Mouse (Mus musculus) common myeloid progenitor, adult 5-6 weeks (primary cell): ENCODE data around the gene Naa35. TPM values are rescaled to one million over a fixed set of nuclear protein-coding genes. Genes with fewer than 3 reads are reported as not detected.
"Not testable (repeated sequence)": the region's sequence is repeated elsewhere in the genome, so short reads cannot be mapped to it uniquely, and the experiment has no call there.

Source experiments
- ATAC-seq: replicated peaks from 2 replicates; pipeline ENCODE4 v1.8.0; 2016; ENCODE audit warnings: low read depth, mild to moderate bottlenecking, moderate TSS enrichment, inconsistent platforms; ENCODE audit not compliant: poor library complexity, severe bottlenecking
- total RNA-seq: library from RNA; stranded (forward); fragments of 200-1000, 187-1606 nt; gene quantifications from 2 replicates; pipeline ENCODE4 v1.2.3, GENCODE M21; 2017

Gene Naa35
- total RNA-seq, 1 experiment from 2014 or later = 68.3 TPM

GRCm38 (mm10) chr13:59571107-59571506 lies 14.0 kb upstream of the Naa35 start:
- ATAC-seq = no peak

- no peak for ATAC-seq
Measured at GRCm38 (mm10) chr13:59572549-59572948, 12.5 kb upstream of the Naa35 start.

GRCm38 (mm10) chr13:59580954-59581353 lies 4.1 kb upstream of the Naa35 start:
- no peak for ATAC-seq

GRCm38 (mm10) chr13:59584481-59584880 lies 578 bp upstream of the Naa35 start:
- 0 out of 2 replicates have a peak, but pooled peaks have one; percentile 12 for ATAC-seq

- ATAC-seq = no peak
Measured at GRCm38 (mm10) chr13:59585648-59586005, 568 bp downstream of the Naa35 start.

- no peak for ATAC-seq
Measured at GRCm38 (mm10) chr13:59587201-59587600, 2.1 kb downstream of the Naa35 start.

GRCm38 (mm10) chr13:59589672-59590071 lies 4.6 kb downstream of the Naa35 start:
- no peak for ATAC-seq

- ATAC-seq = no peak
Measured at GRCm38 (mm10) chr13:59590691-59591090, 5.6 kb downstream of the Naa35 start.

- ATAC-seq = not testable (repeated sequence)
Measured at GRCm38 (mm10) chr13:59592058-59592457, 7.0 kb downstream of the Naa35 start.

GRCm38 (mm10) chr13:59592630-59593029 lies 7.6 kb downstream of the Naa35 start:
- ATAC-seq = no peak

- ATAC-seq = peak; percentile 54
Measured at GRCm38 (mm10) chr13:59603096-59603495, 18.0 kb downstream of the Naa35 start.

- ATAC-seq = no peak
Measured at GRCm38 (mm10) chr13:59604511-59604910, 19.5 kb downstream of the Naa35 start.

GRCm38 (mm10) chr13:59605221-59605922 lies 20.3 kb downstream of the Naa35 start:
- 0 out of 2 replicates have a peak, but pooled peaks have one; percentile 39 for ATAC-seq

GRCm38 (mm10) chr13:59609885-59610284 lies 24.8 kb downstream of the Naa35 start:
- ATAC-seq = no peak

- ATAC-seq = no peak
Measured at GRCm38 (mm10) chr13:59610437-59610836, 25.4 kb downstream of the Naa35 start.

- no peak for ATAC-seq
Measured at GRCm38 (mm10) chr13:59613868-59614267, 28.8 kb downstream of the Naa35 start.

GRCm38 (mm10) chr13:59615152-59615551 lies 30.1 kb downstream of the Naa35 start:
- ATAC-seq = no peak

- ATAC-seq = no peak
Measured at GRCm38 (mm10) chr13:59615554-59615953, 30.5 kb downstream of the Naa35 start.

GRCm38 (mm10) chr13:59618463-59618862 lies 33.4 kb downstream of the Naa35 start:
- ATAC-seq = no peak

GRCm38 (mm10) chr13:59621643-59622489 lies 36.8 kb downstream of the Naa35 start:
- ATAC-seq = no peak

- ATAC-seq = no peak
Measured at GRCm38 (mm10) chr13:59624389-59624788, 39.3 kb downstream of the Naa35 start.
